Mouse (Mus musculus): ENCODE data around the gene Tmco1. TPM values are rescaled to one million over a fixed set of nuclear protein-coding genes. Genes with fewer than 3 reads are reported as not detected.

Gene Tmco1
- polyA plus RNA-seq, 1 experiment: 59.8 TPM

DNA sequence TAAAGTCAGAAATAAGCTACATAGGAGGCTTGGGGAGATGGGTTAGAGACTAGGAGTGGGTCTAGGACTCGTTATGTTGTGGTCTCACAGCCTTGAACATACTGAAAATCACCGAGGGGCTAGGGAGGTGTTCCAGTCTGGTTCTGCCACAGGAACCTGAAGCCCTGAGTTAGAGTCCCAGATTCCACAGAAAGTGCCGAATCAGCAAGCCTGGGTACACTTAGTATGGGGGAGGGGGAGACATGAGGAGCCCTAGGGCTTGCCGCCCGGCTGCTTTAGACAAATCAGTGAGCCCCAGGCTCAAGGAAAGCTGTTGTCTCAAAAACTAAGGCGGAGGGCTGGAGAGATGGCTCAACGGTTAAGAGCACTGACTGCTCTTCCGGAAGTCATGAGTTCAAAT is 16.6 kb upstream of the Tmco1 start:
- TF ChIP-seq USF1 (IDR thresholded peaks at IDR 0.05; ENCODE audit: low read depth) (no peak), CEBPB (IDR thresholded peaks at IDR 0.05; ENCODE audit: low read depth) (no peak)
- Histone ChIP-seq H3K79me2 (ENCODE audit: control insufficient read depth, insufficient read depth) (no peaks in the 10 kb centered on the region), H3K79me3 (ENCODE audit: low read depth) (no peaks in the 10 kb centered on the region), H3K36me3 (ENCODE audit: control insufficient read depth, insufficient read depth) (no peaks in the 10 kb centered on the region), H3K27me3 (ENCODE audit: control insufficient read depth, insufficient read depth, insufficient read length) (no peaks in the 10 kb centered on the region), H3ac (ENCODE audit: control insufficient read depth, insufficient read length, low read depth) (no peak overlapping the region), H3K4me3 (ENCODE audit: insufficient read depth, poor library complexity, severe bottlenecking) (no peak overlapping the region)

DNA sequence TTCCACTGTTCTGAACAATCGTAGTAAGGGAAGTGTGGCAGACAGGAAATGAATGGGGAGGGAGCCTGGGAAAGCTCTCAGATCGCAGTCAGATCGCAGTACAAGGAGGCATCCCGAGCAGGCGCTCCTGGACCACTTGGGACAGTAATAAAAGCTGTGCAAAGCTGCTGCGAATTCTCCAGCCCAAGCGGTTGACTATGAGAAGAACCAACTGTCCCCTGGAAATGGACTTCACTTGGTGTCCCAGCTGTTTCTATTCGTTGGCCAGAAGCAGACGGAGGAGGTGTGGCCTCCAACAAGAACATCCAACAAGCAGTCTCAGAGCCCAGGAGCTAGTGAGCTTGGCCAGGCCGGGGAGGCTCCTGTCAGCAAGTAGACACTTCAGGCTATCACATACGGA is 15.7 kb upstream of the Tmco1 start:
- Histone ChIP-seq H3K27me3 (ENCODE audit: control insufficient read depth, insufficient read depth, insufficient read length) (no peaks in the 10 kb centered on the region), H3K36me3 (ENCODE audit: control insufficient read depth, insufficient read depth) (no peaks in the 10 kb centered on the region), H3K79me3 (ENCODE audit: low read depth) (no peaks in the 10 kb centered on the region), H3K4me3 (ENCODE audit: insufficient read depth, poor library complexity, severe bottlenecking) (no peak overlapping the region), H3ac (ENCODE audit: control insufficient read depth, insufficient read length, low read depth) (no peak overlapping the region), H3K79me2 (ENCODE audit: control insufficient read depth, insufficient read depth) (no peaks in the 10 kb centered on the region)
- no peak for TF ChIP-seq FOSL1 (IDR thresholded peaks at IDR 0.05; ENCODE audit: insufficient read depth, low read length, poor library complexity, severe bottlenecking)

DNA sequence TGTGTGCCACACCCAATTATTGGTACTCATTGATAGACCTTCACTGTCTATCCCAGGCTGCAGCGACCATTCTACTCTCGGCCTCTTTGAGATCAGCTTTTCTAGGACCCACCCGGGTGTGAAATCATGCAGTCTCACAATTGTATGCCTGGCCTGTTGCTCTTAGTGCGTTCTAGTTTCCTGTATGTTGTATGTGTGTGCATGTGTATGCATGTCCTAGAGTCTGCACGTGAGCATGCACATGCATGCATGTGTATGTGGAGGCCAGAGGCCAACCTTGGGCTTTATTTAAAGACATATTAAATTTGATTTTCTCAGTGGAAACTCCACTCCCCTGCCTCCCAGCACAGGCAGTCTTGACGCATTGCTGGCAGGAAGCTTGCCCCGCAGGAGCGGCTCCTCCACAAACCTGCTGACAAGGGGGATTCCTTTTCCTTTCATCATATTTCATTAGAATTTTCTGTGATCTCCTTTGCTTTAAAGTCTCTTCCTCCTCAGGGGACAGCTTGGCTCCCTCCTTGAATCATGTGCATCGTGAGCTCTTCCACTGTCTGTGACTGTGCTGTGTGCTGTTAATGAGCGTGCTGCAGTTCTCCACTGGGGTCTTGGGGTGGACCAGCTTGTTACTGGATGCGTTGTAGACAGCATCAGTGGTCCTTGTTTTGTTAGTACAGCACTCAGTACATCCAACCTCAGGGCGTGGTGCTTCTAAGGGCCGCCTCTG is 12.3 kb upstream of the Tmco1 start:
- Histone ChIP-seq H3K4me3 (ENCODE audit: insufficient read depth, poor library complexity, severe bottlenecking) (no peak overlapping the region), H3K79me2 (ENCODE audit: control insufficient read depth, insufficient read depth) (no peaks in the 10 kb centered on the region), H3K27me3 (ENCODE audit: control insufficient read depth, insufficient read depth, insufficient read length) (no peaks in the 10 kb centered on the region), H3ac (ENCODE audit: control insufficient read depth, insufficient read length, low read depth) (no peak overlapping the region), H3K79me3 (ENCODE audit: low read depth) (no peaks in the 10 kb centered on the region), H3K36me3 (ENCODE audit: control insufficient read depth, insufficient read depth) (no peaks in the 10 kb centered on the region)
- no peak for TF ChIP-seq USF1 (IDR thresholded peaks at IDR 0.05; ENCODE audit: low read depth)
- no peak for TF ChIP-seq MYOG (IDR thresholded peaks at IDR 0.05; ENCODE audit: control insufficient read depth, extremely low read depth, insufficient read length)
- no peak for TF ChIP-seq FOSL1 (IDR thresholded peaks at IDR 0.05; ENCODE audit: insufficient read depth, low read length, poor library complexity, severe bottlenecking)

DNA sequence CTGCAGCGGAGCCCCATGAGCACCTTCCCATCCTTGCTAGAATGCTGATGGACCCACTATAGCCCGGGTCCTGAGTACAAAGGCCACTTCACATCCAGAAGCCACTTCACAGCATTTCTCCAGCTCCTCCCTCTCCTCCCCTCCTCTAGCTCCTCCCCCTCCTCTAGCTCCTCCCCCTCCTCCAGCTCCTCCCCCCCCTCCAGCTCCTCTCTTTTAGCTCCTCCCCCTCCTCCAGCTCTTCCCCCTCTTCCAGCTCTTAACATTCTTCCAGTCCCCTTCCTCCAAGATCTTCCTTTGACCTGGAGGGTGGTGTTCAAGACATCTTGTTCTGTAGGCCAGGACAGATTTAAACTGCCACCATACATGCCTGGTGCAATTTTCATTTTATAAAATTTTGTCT is 8.1 kb upstream of the Tmco1 start:
- Histone ChIP-seq H3K27me3 (ENCODE audit: control insufficient read depth, insufficient read depth, insufficient read length) (no peaks in the 10 kb centered on the region), H3K79me3 (ENCODE audit: low read depth) (no peaks in the 10 kb centered on the region), H3K79me2 (ENCODE audit: control insufficient read depth, insufficient read depth) (no peaks in the 10 kb centered on the region), H3ac (ENCODE audit: control insufficient read depth, insufficient read length, low read depth) (no peak overlapping the region), H3K36me3 (ENCODE audit: control insufficient read depth, insufficient read depth) (no peaks in the 10 kb centered on the region), H3K4me3 (ENCODE audit: insufficient read depth, poor library complexity, severe bottlenecking) (no peak overlapping the region)
- TF ChIP-seq CTCF (IDR thresholded peaks at IDR 0.05; ENCODE audit: control insufficient read depth, insufficient read depth, insufficient read length) (no peak), MAX (IDR thresholded peaks at IDR 0.05) (no peak), MYOG (IDR thresholded peaks at IDR 0.05; ENCODE audit: control insufficient read depth, extremely low read depth, insufficient read length) (no peak), CEBPB (IDR thresholded peaks at IDR 0.05; ENCODE audit: low read depth) (no peak), MYOD1 (IDR thresholded peaks at IDR 0.05; ENCODE audit: control insufficient read depth, insufficient read length, low read depth) (no peak), USF1 (IDR thresholded peaks at IDR 0.05; ENCODE audit: low read depth) (no peak), FOSL1 (IDR thresholded peaks at IDR 0.05; ENCODE audit: insufficient read depth, low read length, poor library complexity, severe bottlenecking) (no peak)

DNA sequence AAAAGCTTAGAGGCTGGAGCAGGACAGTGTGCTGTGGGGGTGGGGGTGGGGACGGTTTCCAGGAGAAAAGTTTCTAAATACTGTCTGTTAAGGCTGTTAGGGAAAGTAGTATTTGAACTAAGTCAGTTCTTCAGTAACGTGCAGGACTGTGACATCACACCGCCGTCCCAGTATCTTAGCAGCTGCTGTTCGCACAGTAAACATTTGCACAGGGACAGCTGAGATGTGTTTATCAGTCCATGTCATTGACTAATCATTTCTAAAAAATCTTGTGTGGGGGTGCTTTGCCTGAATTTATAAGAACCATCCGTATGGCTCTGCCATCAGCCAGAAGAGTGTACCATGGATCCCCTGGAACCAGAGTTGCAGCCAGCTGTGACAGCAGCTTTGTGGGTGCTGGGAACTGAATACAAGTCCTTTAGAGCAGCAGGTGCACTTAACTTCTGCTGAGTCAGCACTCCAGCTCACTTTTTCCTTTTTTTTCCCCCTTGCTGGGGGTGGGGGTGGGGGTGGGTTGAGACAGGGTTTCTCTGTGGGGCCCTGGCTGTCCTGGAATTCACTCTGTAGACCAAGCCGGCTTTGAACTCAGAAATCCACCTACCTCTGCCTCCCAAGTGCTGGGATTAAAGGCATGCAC is 2.6 kb upstream of the Tmco1 start:
- no peaks in the 10 kb centered on the region for H3K27me3 ChIP-seq (ENCODE audit: control insufficient read depth, insufficient read depth, insufficient read length)
- no peak for TF ChIP-seq MYOG (IDR thresholded peaks at IDR 0.05; ENCODE audit: control insufficient read depth, extremely low read depth, insufficient read length)
- no peak for TF ChIP-seq USF1 (IDR thresholded peaks at IDR 0.05; ENCODE audit: low read depth)
- TF ChIP-seq CEBPB (IDR thresholded peaks at IDR 0.05; ENCODE audit: low read depth): no peak
- no peak for TF ChIP-seq FOSL1 (IDR thresholded peaks at IDR 0.05; ENCODE audit: insufficient read depth, low read length, poor library complexity, severe bottlenecking)
- no peak for TF ChIP-seq MAX (IDR thresholded peaks at IDR 0.05)
- no peak for TF ChIP-seq CTCF (IDR thresholded peaks at IDR 0.05; ENCODE audit: control insufficient read depth, insufficient read depth, insufficient read length)
- no peak for TF ChIP-seq MYOD1 (IDR thresholded peaks at IDR 0.05; ENCODE audit: control insufficient read depth, insufficient read length, low read depth)
- no peak overlapping the region for H3K4me3 ChIP-seq (ENCODE audit: insufficient read depth, poor library complexity, severe bottlenecking)
- no peaks in the 10 kb centered on the region for H3K36me3 ChIP-seq (ENCODE audit: control insufficient read depth, insufficient read depth)
- H3ac ChIP-seq (ENCODE audit: control insufficient read depth, insufficient read length, low read depth): no peak overlapping the region
- peaks cover 14% of the 10 kb centered on the region for H3K79me3 ChIP-seq (ENCODE audit: low read depth)
- H3K79me2 ChIP-seq (ENCODE audit: control insufficient read depth, insufficient read depth): peaks cover 36% of the 10 kb centered on the region

DNA sequence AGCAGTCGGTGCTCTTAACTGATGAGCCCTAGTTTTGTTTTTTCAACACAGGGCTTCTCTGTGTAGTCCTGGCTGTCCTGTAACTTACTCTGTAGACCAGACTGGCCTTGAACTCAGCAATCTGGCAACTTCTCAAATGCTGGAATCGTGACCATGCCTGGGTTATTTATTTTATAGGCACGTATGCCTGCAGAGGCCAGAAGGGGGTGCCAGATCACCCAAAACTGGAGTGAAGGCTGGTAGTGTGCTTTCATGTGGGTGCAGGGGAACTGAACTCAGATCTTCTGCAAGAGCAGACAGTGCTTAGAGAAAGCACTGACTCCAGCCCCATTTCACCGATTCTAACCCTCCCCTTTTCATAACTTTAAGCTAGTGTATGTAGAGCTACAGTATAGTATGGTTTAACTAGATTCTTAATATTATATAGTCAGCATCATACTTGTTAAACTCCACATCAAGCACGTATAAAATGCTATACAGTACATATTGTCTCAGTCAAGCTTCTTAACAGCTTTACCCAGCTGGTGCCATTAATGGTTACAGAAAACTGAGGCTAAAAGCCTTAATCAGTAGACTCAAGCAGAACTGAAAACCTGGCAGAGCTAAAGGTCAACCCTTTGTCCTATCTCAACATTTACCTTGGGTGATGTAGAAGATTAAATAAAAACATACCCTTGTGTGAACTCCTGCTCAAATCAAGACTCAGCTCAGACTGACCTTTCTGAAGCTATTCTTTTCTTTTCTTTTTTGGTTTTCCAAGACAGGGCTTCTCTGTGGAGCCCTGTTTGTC is 1.5 kb upstream of the Tmco1 start:
- H3K27me3 ChIP-seq (ENCODE audit: control insufficient read depth, insufficient read depth, insufficient read length): no peaks in the 10 kb centered on the region
- TF ChIP-seq CTCF (IDR thresholded peaks at IDR 0.05; ENCODE audit: control insufficient read depth, insufficient read depth, insufficient read length) (peak; percentile 45), USF1 (IDR thresholded peaks at IDR 0.05; ENCODE audit: low read depth) (no peak), MYOD1 (IDR thresholded peaks at IDR 0.05; ENCODE audit: control insufficient read depth, insufficient read length, low read depth) (no peak), MAX (IDR thresholded peaks at IDR 0.05) (no peak), FOSL1 (IDR thresholded peaks at IDR 0.05; ENCODE audit: insufficient read depth, low read length, poor library complexity, severe bottlenecking) (no peak)
- peaks cover 39% of the 10 kb centered on the region for H3K79me2 ChIP-seq (ENCODE audit: control insufficient read depth, insufficient read depth)
- H3K36me3 ChIP-seq (ENCODE audit: control insufficient read depth, insufficient read depth): no peaks in the 10 kb centered on the region
- H3ac ChIP-seq (ENCODE audit: control insufficient read depth, insufficient read length, low read depth): no peak overlapping the region
- no peak overlapping the region for H3K4me3 ChIP-seq (ENCODE audit: insufficient read depth, poor library complexity, severe bottlenecking)
- H3K79me3 ChIP-seq (ENCODE audit: low read depth): peaks cover 17% of the 10 kb centered on the region

All from C2C12 (cell line).